Mouse (Mus musculus) MEL (cell line): Measurements from ENCODE around the gene Ankfy1.

Experiments used
- CTCF ChIP-seq, 3 experiments: IDR thresholded peaks in 2 of 3; conservative IDR thresholded peaks in 1 of 3; 2 replicates each; pipeline ENCODE4 v1.5.1; 2011 to 2012; ENCODE audit warnings: low read length in 3 of 3, low read depth in 2 of 3, mild to moderate bottlenecking in 2 of 3, improper control_type of control experiment in 1 of 3, inconsistent platforms in 1 of 3, mixed read lengths in 1 of 3, moderate library complexity in 1 of 3; ENCODE audit not compliant: control insufficient read depth in 1 of 3, insufficient read depth in 1 of 3, poor library complexity in 1 of 3, severe bottlenecking in 1 of 3
- EP300 ChIP-seq, 2 experiments: IDR thresholded peaks; 2 replicates each; pipeline ENCODE4 v1.6.1; 2011; ENCODE audit warnings: improper control_type of control experiment in 2 of 2, low read length in 2 of 2, low read depth in 1 of 2, mild to moderate bottlenecking in 1 of 2
- ETS1 ChIP-seq: IDR thresholded peaks from 2 replicates; pipeline ENCODE4 v1.6.1; 2012; ENCODE audit warnings: low read depth, mild to moderate bottlenecking, inconsistent platforms, low read length, improper control_type of control experiment, moderate library complexity
- MAZ ChIP-seq: IDR thresholded peaks from 2 replicates; pipeline ENCODE4 v1.6.1; 2012; ENCODE audit warnings: low read depth, mild to moderate bottlenecking, inconsistent platforms, low read length, improper control_type of control experiment
- NRF1 ChIP-seq: IDR thresholded peaks from 2 replicates; pipeline ENCODE4 v1.6.1; 2014; ENCODE audit warnings: low read depth, mild to moderate bottlenecking, inconsistent platforms, low read length, improper control_type of control experiment, moderate library complexity; ENCODE audit not compliant: poor library complexity, insufficient read depth, severe bottlenecking
- POLR2A ChIP-seq, 2 experiments: IDR thresholded peaks; 2 replicates each; pipeline ENCODE4 v1.6.1; 2011 to 2012; ENCODE audit warnings: low read length in 2 of 2, mild to moderate bottlenecking in 2 of 2, control low read depth in 1 of 2, improper control_type of control experiment in 1 of 2, low read depth in 1 of 2, moderate library complexity in 1 of 2; ENCODE audit not compliant: control insufficient read depth in 1 of 2, insufficient read depth in 1 of 2, poor library complexity in 1 of 2
- RCOR1 ChIP-seq: IDR thresholded peaks from 2 replicates; pipeline ENCODE4 v1.6.1; 2012; ENCODE audit warnings: low read depth, mild to moderate bottlenecking, inconsistent platforms, low read length, improper control_type of control experiment
- SIN3A ChIP-seq: IDR thresholded peaks from 2 replicates; pipeline ENCODE4 v1.6.1; 2012; ENCODE audit warnings: low read length, improper control_type of control experiment, inconsistent platforms
- USF1 ChIP-seq: IDR thresholded peaks from 2 replicates; pipeline ENCODE4 v1.6.1; 2014; ENCODE audit warnings: low read depth, mild to moderate bottlenecking, inconsistent platforms, low read length, improper control_type of control experiment, moderate library complexity
- USF2 ChIP-seq, 2 experiments: IDR thresholded peaks; 2 replicates each; pipeline ENCODE4 v1.6.1; 2011 to 2012; ENCODE audit warnings: improper control_type of control experiment in 2 of 2, low read length in 2 of 2, borderline replicate concordance in 1 of 2, inconsistent platforms in 1 of 2, low read depth in 1 of 2, mild to moderate bottlenecking in 1 of 2; ENCODE audit not compliant: insufficient read depth in 1 of 2

DNA sequence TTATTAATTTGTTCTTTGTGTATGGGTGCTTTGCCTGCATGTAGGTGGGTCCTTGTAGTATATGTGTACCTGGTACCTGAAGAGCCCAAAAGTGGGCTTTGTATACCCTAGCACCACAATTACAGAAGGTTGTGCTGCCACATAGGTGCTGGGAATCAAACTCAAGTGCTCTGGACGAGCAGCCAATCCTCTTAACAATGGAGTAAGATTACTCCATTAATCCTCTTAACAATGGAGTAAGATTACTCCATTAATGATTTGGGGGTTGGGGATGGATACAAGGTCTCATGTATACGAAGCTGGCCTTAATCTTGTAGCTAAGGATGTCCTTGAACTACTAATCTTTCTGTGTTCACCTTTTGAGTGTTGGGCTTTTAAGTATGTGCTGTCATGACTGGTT lies 14.5 kb upstream of the Ankfy1 start:
- TF ChIP-seq RCOR1 = no peak
- no peak for TF ChIP-seq USF1
- no peak for TF ChIP-seq SIN3A
- TF ChIP-seq USF2 (IDR thresholded peaks at IDR 0.05; ENCODE audit: borderline replicate concordance in 1 of 2, insufficient read depth in 1 of 2, low read depth in 1 of 2, low read length in 2 of 2) = no peak
- TF ChIP-seq POLR2A (IDR thresholded peaks at IDR 0.05; ENCODE audit: control insufficient read depth in 1 of 2, insufficient read depth in 1 of 2, low read depth in 1 of 2, low read length in 2 of 2, poor library complexity in 1 of 2) = no peak
- no peak for TF ChIP-seq CTCF (IDR thresholded peaks at IDR 0.05 in 2 of 3, conservative IDR thresholded peaks at IDR 0.05 in 1 of 3; ENCODE audit: control insufficient read depth in 1 of 3, insufficient read depth in 1 of 3, low read depth in 2 of 3, low read length in 3 of 3, poor library complexity in 1 of 3, severe bottlenecking in 1 of 3)
- no peak for TF ChIP-seq ETS1
- no peak for TF ChIP-seq EP300 (IDR thresholded peaks at IDR 0.05; ENCODE audit: low read depth in 1 of 2, low read length in 2 of 2)
- TF ChIP-seq MAZ = no peak
- TF ChIP-seq NRF1 = no peak
